Mouse (Mus musculus) myocyte (in vitro differentiated cells): ENCODE measurements around the gene Gna14.

ENCODE experiments used
- CEBPB ChIP-seq: IDR thresholded peaks from 2 replicates; pipeline ENCODE4 v1.6.1; 2011; ENCODE audit warnings: mild to moderate bottlenecking, moderate library complexity; ENCODE audit not compliant: poor library complexity, insufficient read depth, severe bottlenecking
- E2F4 ChIP-seq: IDR thresholded peaks from one replicate; pipeline ENCODE4 v1.6.1; 2011; ENCODE audit warnings: mild to moderate bottlenecking, control low read depth, moderate library complexity; ENCODE audit not compliant: insufficient read depth
- MAX ChIP-seq: IDR thresholded peaks from one replicate; pipeline ENCODE4 v1.6.1; 2011; ENCODE audit warnings: low read depth, mild to moderate bottlenecking, control low read depth
- MYOD1 ChIP-seq, 3 experiments: IDR thresholded peaks; one replicate each; pipeline ENCODE4 v1.6.1; 2011; ENCODE audit warnings: control low read depth in 2 of 3, low read depth in 2 of 3, mild to moderate bottlenecking in 2 of 3, moderate library complexity in 1 of 3; ENCODE audit not compliant: insufficient read length in 2 of 3, control insufficient read depth in 1 of 3
- MYOG ChIP-seq, 3 experiments: IDR thresholded peaks; one replicate each; pipeline ENCODE4 v1.6.1; 2011; ENCODE audit warnings: control low read depth in 2 of 3, low read depth in 2 of 3, mild to moderate bottlenecking in 2 of 3; ENCODE audit not compliant: insufficient read length in 2 of 3, control insufficient read depth in 1 of 3, insufficient read depth in 1 of 3
- POLR2A ChIP-seq: IDR thresholded peaks from one replicate; pipeline ENCODE4 v1.6.1; 2011; ENCODE audit warnings: low read depth, mild to moderate bottlenecking, control low read depth, moderate library complexity; ENCODE audit not compliant: insufficient read length
- POLR2AphosphoS2 ChIP-seq: IDR thresholded peaks from one replicate; pipeline ENCODE4 v1.6.1; 2011; ENCODE audit warnings: low read depth, control low read depth; ENCODE audit not compliant: insufficient read length
- REST ChIP-seq: IDR thresholded peaks from one replicate; pipeline ENCODE4 v1.6.1; 2011; ENCODE audit warnings: mild to moderate bottlenecking, control low read depth, moderate library complexity; ENCODE audit not compliant: insufficient read depth, insufficient read length
- SRF ChIP-seq: IDR thresholded peaks from one replicate; pipeline ENCODE4 v1.6.1; 2011; ENCODE audit warnings: low read depth; ENCODE audit not compliant: control insufficient read depth, insufficient read length
- TCF12 ChIP-seq: IDR thresholded peaks from one replicate; pipeline ENCODE4 v1.6.1; 2011; ENCODE audit warnings: mild to moderate bottlenecking, control low read depth; ENCODE audit not compliant: poor library complexity, insufficient read depth, severe bottlenecking
- TCF3 ChIP-seq: IDR thresholded peaks from one replicate; pipeline ENCODE4 v1.6.1; 2011; ENCODE audit warnings: low read depth, control low read depth; ENCODE audit not compliant: insufficient read length
- USF1 ChIP-seq: IDR thresholded peaks from one replicate; pipeline ENCODE4 v1.6.1; 2011; ENCODE audit warnings: low read depth, mild to moderate bottlenecking, control low read depth, moderate library complexity

DNA sequence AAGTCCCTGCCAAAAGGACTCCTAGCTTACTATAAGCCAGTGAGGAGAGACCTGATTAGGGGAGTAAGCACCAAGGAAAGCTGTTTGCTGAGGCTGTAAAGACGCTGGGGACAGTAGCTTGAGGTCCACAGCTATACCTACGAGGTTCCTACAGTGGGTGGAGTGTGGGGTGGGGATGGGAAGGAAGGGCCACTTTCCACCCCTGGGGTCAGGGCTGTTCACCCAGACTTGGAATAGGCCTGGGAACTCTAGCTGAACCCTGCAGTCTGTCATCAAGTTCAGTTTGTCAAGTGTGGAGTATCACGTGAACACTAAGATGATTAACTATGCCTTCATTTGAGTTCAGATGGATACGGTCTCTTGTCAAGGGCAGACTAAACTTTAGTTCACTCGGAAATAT lies 2.3 kb downstream of the Gna14 start:
- TF ChIP-seq POLR2A (no peak), USF1 (no peak), POLR2AphosphoS2 (no peak), CEBPB (no peak), TCF12 (no peak), REST (no peak), MAX (no peak), MYOD1 (IDR thresholded peaks at IDR 0.05; ENCODE audit: control insufficient read depth in 1 of 3, insufficient read length in 2 of 3, low read depth in 2 of 3) (no peak), SRF (no peak), E2F4 (no peak), MYOG (IDR thresholded peaks at IDR 0.05; ENCODE audit: control insufficient read depth in 1 of 3, insufficient read depth in 1 of 3, insufficient read length in 2 of 3, low read depth in 2 of 3) (no peak), TCF3 (no peak)
